Mouse (Mus musculus): ENCODE results near the gene Senp6. TPM values are rescaled to one million over a fixed set of nuclear protein-coding genes. Genes with fewer than 3 reads are reported as not detected.
"Not testable (repeated sequence)": the region's sequence is repeated elsewhere in the genome, so short reads cannot be mapped to it uniquely, and the experiment has no call there.

Senp6 gene
- 10 to 100 TPM; 56.7 to 70.5 (median 62.9) TPM for total RNA-seq (2022)

GRCm38 (mm10) chr9:80066367-80067220 is at the start of gene Senp6:
Gene Senp6, plus strand, starts transcription at chr9:80066903.
- peak in 1 of 2 experiments; percentile 41 for DNase-seq (ENCODE audit: low spot score in 2 of 2)

- DNase-seq (ENCODE audit: low spot score in 2 of 2), result no peak
Measured at GRCm38 (mm10) chr9:80020429-80020828, 46.3 kb upstream of the Senp6 start.

DNA sequence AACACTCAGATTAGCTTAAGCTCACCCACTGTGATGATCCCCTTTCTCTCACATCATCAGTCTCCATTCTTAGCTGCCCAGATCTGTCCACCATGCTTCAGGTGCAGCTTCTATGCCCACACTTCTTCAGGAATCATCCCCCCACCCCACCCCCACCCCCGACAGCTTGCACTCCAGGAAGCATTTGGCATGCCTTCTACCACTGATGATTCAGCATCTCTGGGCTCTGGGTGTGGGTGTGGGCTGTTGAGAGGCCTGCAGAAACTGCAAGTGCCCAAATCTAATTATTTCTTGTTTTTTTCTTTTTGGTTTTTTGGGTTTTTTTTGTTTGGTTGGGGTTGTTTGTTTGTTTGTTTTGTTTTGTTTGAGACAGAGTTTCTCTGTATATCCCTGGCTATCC is 45.1 kb upstream of the Senp6 start:
- no peak for DNase-seq (ENCODE audit: low spot score in 2 of 2)

GRCm38 (mm10) chr9:80022821-80023220 is 43.9 kb upstream of the Senp6 start:
- DNase-seq (ENCODE audit: low spot score in 2 of 2), result no peak

DNA sequence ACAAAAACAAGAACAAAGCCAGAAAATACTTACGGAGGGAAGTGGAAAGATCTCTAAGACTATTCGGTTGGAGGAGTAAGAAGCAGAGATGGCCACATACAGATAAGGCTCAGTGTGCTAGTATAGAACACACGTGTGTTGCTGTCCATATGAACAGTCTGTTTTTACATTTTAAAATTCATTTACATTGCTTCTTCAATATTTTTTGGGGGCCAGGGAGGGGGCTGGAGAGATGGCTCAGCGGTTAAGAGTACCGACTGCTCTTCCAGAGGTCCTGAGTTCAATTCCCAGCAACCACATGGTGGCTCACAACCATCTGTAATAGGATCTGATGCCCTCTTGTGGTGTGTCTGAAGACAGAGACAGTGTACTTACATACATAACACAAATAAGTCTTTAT is 41.4 kb upstream of the Senp6 start:
- not testable (repeated sequence) for DNase-seq (ENCODE audit: low spot score in 2 of 2)

- DNase-seq (ENCODE audit: low spot score in 2 of 2), result peak; percentile 28 to 37
Measured at GRCm38 (mm10) chr9:80026017-80026416, 40.7 kb upstream of the Senp6 start.

GRCm38 (mm10) chr9:80026581-80027021 is 40.1 kb upstream of the Senp6 start:
- DNase-seq (ENCODE audit: low spot score in 2 of 2), result no peak

DNA sequence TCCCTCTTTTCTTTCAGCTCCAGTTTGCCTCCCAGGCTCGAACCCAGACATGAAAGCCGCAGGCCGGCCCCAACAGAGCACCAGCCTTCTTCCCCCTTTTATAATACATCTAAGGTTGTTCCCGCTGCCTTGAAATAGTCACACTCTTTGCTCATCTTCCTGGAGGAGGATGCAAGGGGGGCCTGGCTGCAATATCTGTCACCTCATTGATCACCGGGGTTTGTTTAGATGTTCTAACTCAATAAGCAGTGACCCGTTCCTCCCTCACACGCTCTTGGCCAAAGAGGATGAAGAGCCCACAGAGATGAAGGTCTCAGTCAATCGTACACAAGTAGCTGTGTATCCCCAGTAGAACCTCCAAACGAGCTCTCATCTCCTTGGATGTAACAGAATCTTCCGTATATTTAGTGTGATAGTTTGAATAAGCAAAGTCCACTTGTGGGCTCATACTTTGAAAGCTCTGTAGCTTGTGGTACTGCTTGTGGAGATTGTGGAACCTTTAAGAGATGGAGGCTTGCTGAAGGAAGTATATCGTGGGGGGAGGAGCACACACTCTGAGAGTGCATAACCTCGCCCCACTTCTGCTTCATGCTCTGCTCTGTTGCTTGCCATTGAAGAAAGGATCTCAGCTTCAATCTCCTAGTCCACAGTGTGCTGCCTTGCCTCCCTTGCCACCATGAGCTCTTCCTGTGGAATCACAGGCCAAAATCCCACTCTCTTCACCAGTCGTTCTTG is 29.3 kb upstream of the Senp6 start:
- DNase-seq (ENCODE audit: low spot score in 2 of 2), result no peak

DNA sequence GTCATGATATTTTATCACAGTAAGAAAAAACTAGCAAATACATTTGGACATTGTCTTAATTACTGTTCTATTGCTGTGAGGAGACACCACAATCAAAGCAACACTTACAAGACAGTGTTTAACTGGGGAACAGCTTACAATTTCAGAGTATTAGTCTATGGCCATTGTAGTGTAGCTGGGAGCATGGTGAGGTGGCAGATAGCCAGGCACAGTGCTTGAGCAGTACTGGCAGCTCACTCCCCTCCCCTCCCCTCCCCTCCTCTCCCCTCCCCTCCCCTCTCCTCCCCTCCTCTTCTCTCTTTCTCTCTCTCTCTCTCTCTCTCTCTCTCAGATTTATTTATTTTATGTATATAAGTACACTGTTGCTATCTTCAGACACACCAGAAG is 28.7 kb upstream of the Senp6 start:
- no peak for DNase-seq (ENCODE audit: low spot score in 2 of 2)

DNA sequence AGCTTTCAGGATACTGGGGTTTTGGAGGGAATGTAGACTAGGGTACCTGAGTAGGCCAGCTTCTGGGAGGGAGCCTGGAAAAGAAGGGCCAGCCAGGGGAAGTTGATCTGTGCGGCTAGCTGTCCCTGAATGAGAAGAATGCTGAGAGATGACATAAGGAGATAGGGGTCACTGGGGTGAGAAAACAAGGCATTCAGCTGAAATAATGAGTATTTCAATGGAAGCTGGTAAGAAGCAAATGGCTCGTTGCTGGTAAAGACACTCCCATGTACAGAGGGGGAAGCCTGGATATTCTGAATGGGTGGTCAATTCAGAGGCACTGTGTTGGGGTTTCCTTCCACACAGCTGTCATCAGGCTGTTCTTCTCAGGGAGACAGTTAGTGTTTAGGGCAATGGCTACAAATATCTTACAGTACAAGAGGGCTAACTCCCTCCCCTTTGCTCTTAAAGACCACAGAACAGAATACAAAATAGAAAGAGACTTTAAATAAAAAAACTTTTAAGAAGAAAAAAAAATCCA is 27.3 kb upstream of the Senp6 start:
- no peak for DNase-seq (ENCODE audit: low spot score in 2 of 2)

- DNase-seq (ENCODE audit: low spot score in 2 of 2), result not testable (repeated sequence)
Measured at GRCm38 (mm10) chr9:80044301-80044700, 22.4 kb upstream of the Senp6 start.

GRCm38 (mm10) chr9:80049271-80049670 is 17.4 kb upstream of the Senp6 start:
- DNase-seq (ENCODE audit: low spot score in 2 of 2), result not testable (repeated sequence)

GRCm38 (mm10) chr9:80052951-80053350 is 13.8 kb upstream of the Senp6 start:
- no peak for DNase-seq (ENCODE audit: low spot score in 2 of 2)

- no peak for DNase-seq (ENCODE audit: low spot score in 2 of 2)
Measured at GRCm38 (mm10) chr9:80057690-80058089, 9.0 kb upstream of the Senp6 start.

GRCm38 (mm10) chr9:80065495-80065894 is 1.2 kb upstream of the Senp6 start:
- not testable (repeated sequence) for DNase-seq (ENCODE audit: low spot score in 2 of 2)

GRCm38 (mm10) chr9:80067221-80068027 is 721 bp downstream of the Senp6 start:
- DNase-seq (ENCODE audit: low spot score in 2 of 2), result peak; percentile 42

- no peak for DNase-seq (ENCODE audit: low spot score in 2 of 2)
Measured at GRCm38 (mm10) chr9:80068028-80068515, 1.4 kb downstream of the Senp6 start.

- DNase-seq (ENCODE audit: low spot score in 2 of 2), result no peak
Measured at GRCm38 (mm10) chr9:80068735-80069315, 2.1 kb downstream of the Senp6 start.

- DNase-seq (ENCODE audit: low spot score in 2 of 2), result no peak
Measured at GRCm38 (mm10) chr9:80070026-80070425, 3.3 kb downstream of the Senp6 start.

DNA sequence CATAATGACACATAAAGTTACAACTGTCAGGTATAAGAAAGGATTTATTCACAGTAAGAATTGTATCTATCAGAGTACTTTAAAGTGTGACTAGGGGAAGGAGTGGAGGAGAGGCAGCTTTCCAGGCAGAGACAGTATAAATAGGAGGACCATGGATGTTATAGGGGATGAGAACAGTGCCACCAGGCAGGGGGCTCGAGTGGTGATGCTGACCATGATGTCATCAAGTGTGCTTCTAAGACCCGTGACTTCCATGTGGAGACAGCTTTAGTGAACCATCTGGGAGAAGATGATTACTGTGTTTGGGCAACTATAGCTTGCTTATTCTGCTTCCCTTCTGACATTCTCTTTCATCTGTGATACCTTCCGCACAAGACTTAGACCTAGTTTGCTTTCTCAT is 4.9 kb downstream of the Senp6 start:
- DNase-seq (ENCODE audit: low spot score in 2 of 2), result no peak

DNA sequence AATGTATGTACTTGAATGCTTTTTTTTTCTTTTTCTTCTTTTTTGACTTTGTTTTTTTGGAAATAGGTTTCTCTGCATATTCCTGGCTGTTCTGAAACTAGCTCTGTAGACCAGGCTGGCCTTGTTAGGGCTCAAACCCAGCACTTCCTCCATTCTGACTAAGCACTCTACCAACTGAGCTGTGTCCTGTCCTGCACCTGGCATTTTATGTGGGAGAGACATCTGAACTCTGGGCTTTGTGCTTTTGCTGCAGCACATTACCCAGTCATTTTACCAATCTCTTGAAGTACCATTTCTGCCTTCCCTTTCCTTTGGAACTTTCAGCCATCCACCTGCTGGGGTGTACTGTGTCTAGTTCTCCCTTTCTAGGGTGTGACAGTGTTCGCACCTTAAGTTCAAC is 7.4 kb downstream of the Senp6 start:
- no peak for DNase-seq (ENCODE audit: low spot score in 2 of 2)
